Mouse (Mus musculus) forebrain, embryonic 15.5 days (tissue): ENCODE results near the gene Cd86. TPM values are rescaled to one million over a fixed set of nuclear protein-coding genes. Genes with fewer than 3 reads are reported as not detected.

Experiments
- ATAC-seq: fragments of 200-750 bp; cut with Nextera tagmentation; replicated peaks from 2 replicates; pipeline ENCODE4 v1.8.0; 2017; ENCODE audit warnings: mild to moderate bottlenecking, moderate TSS enrichment, moderate library complexity
- H3K27ac ChIP-seq: fragments of 300-500 bp; sonication (generic); replicated peaks from 2 replicates; pipeline ENCODE4 v1.5.1; 2015; ENCODE audit warnings: mild to moderate bottlenecking, inconsistent platforms
- H3K27me3 ChIP-seq: fragments of 300-500 bp; sonication (generic); 2 replicates; pipeline ENCODE4 v1.6.1; 2015; ENCODE audit warnings: inconsistent platforms
- H3K36me3 ChIP-seq: fragments of 300-500 bp; sonication (generic); 2 replicates; pipeline ENCODE4 v1.6.1; 2015; ENCODE audit warnings: mild to moderate bottlenecking, inconsistent platforms
- H3K4me1 ChIP-seq: fragments of 300-500 bp; sonication (generic); 2 replicates; pipeline ENCODE4 v1.6.1; 2015; ENCODE audit warnings: inconsistent platforms
- H3K4me2 ChIP-seq: fragments of 300-500 bp; sonication (generic); replicated peaks from 2 replicates; pipeline ENCODE4 v1.6.1; 2015; ENCODE audit warnings: mild to moderate bottlenecking, inconsistent platforms
- H3K4me3 ChIP-seq: fragments of 300-500 bp; sonication (generic); 2 replicates; pipeline ENCODE4 v1.5.1; 2015; ENCODE audit warnings: mild to moderate bottlenecking, inconsistent platforms
- H3K9ac ChIP-seq: fragments of 300-500 bp; sonication (generic); replicated peaks from 2 replicates; pipeline ENCODE4 v1.6.1; 2015; ENCODE audit warnings: mild to moderate bottlenecking, inconsistent platforms
- H3K9me3 ChIP-seq: fragments of 300-500 bp; sonication (generic); 2 replicates; pipeline ENCODE4 v1.6.1; 2016; ENCODE audit warnings: inconsistent platforms
- WGBS: fragments of 180-500 bp; shearing (Covaris S2); methylation state at CpG from one replicate; pipeline ENCODE4 v1.1.7; 2015; ENCODE audit warnings: mixed read lengths; 5-methylcytosine and 5-hydroxymethylcytosine counted together
- polyA plus RNA-seq: library from polyadenylated mRNA; unstranded; fragments of >200 nt; fragmentation: Nextera tagmentation; extraction: Ambion mirVana; gene quantifications from 2 replicates; pipeline ENCODE4 v1.2.1, GENCODE M21; 2015

Cd86 gene
- polyA plus RNA-seq, 1 experiment from 2014 or later: 1.1 TPM

DNA sequence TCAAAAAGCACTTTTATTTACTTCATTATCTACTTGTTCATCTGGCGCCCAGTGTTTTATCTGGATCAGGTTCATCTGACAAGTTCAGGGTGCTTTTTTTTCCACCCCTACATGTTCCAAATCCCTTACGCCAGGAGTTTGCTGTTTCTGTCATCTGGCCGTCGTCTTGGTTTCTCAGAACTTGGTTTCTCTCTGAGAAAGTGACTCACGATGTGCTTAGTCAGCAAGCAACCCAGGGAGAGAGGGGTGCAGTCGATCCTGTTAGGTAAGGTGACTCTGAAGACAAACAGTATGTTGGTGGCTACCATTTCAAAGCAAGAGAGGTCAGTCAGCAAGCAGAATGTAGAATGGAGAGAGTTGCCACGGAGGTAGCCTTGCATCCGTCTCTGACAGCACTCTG, 93.9 kb downstream of the Cd86 start:
- Histone ChIP-seq H3K9me3 (no peaks in the 10 kb centered on the region), H3K27ac (no peak overlapping the region), H3K36me3 (no peaks in the 10 kb centered on the region), H3K4me1 (no peaks in the 10 kb centered on the region), H3K9ac (no peak overlapping the region), H3K4me2 (no peak overlapping the region), H3K27me3 (no peaks in the 10 kb centered on the region), H3K4me3 (no peak overlapping the region)
- WGBS: 87% methylated on average over 8 of the region's 8 CpGs
- no peak for ATAC-seq

GRCm38 (mm10) chr16:36561386-36562338, 104.2 kb downstream of the Cd86 start, which contains the start of gene Casr:
Gene Casr (minus strand): TSS chr16:36562141.
- Histone ChIP-seq H3K9me3 (no peaks in the 10 kb centered on the region), H3K4me2 (peak within 1 kb of the TSS; percentile 89), H3K4me3 (peak within 1 kb of the TSS; percentile 44), H3K27me3 (no peaks in the 10 kb centered on the region), H3K9ac (peak within 1 kb of the TSS; percentile 35), H3K27ac (no peak within 1 kb of the TSS), H3K36me3 (no peaks in the 10 kb centered on the region), H3K4me1 (peaks cover 13% of the 10 kb centered on the region)
- 2% methylated on average over 36 of the region's 36 CpGs for WGBS
- ATAC-seq: 0 out of 2 replicates have a peak, but pooled peaks have one; percentile 23

DNA sequence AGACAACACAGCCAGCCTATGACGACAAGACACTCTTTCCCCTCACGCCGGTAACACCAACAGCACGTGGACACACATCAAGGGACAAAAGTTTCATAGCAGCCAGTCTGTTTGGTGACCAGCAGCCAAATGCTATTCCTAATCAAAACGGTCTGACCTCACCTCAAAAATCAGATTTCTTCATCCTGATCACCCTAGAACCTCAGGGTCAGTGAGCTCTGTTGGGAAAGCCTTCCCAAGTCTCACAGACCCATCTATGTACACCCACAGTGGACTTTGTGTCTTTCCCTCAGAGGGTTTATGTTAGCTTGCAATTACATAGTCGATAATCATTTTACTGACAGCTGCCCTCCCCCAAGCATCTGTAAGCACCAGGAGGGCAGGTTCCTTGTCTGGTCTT, 106.3 kb downstream of the Cd86 start:
- H3K36me3 ChIP-seq: no peaks in the 10 kb centered on the region
- WGBS: 92% methylated on average over 6 of the region's 6 CpGs
- no peak overlapping the region for H3K4me2 ChIP-seq
- no peak overlapping the region for H3K9ac ChIP-seq
- no peak overlapping the region for H3K4me3 ChIP-seq
- no peak for ATAC-seq
- no peaks in the 10 kb centered on the region for H3K9me3 ChIP-seq
- H3K4me1 ChIP-seq: peaks cover 13% of the 10 kb centered on the region
- H3K27me3 ChIP-seq: no peaks in the 10 kb centered on the region
- no peak overlapping the region for H3K27ac ChIP-seq

GRCm38 (mm10) chr16:36555672-36556165, 110.2 kb downstream of the Cd86 start:
- 77% methylated on average over 10 of the region's 10 CpGs for WGBS
- Histone ChIP-seq H3K9ac (no peak overlapping the region), H3K27me3 (no peaks in the 10 kb centered on the region)

More at GRCm38 (mm10) chr16:36555672-36556165, 110.2 kb downstream of the Cd86 start:
- Histone ChIP-seq H3K9me3 (no peaks in the 10 kb centered on the region), H3K36me3 (no peaks in the 10 kb centered on the region), H3K4me1 (no peaks in the 10 kb centered on the region), H3K27ac (no peak overlapping the region), H3K4me2 (no peak overlapping the region), H3K4me3 (no peak overlapping the region)
- ATAC-seq: no peak

Other genes starting within 250 kb of the Cd86 start
- gene Stfa3, start 210.7 kb downstream of the Cd86 start, polyA plus RNA-seq: 0.54 TPM in 1 of 2 replicates, not detected in the other
- 0.04 and 0.08 TPM in 2 replicates for gene Casr, start 103.9 kb downstream of the Cd86 start, polyA plus RNA-seq
- gene Ildr1, start 27.9 kb upstream of the Cd86 start, polyA plus RNA-seq: 0.06 and 0.17 TPM in 2 replicates
- 13.2 and 13.9 TPM in 2 replicates for gene Slc15a2, start 118.9 kb upstream of the Cd86 start, polyA plus RNA-seq
- gene Iqcb1, start 162.3 kb upstream of the Cd86 start, polyA plus RNA-seq: 55.8 and 59.1 TPM in 2 replicates
- 0.84 and 0.91 TPM in 2 replicates for gene Eaf2, start 208.9 kb upstream of the Cd86 start, polyA plus RNA-seq
- 91.9 and 92.1 TPM in 2 replicates for gene Golgb1, start 209.1 kb upstream of the Cd86 start, polyA plus RNA-seq